Mouse (Mus musculus): ENCODE measurements around the gene Gnb1l.
A peak's percentile ranks its signal among the peaks of the same experiment; 100 is the strongest.
"Not testable (repeated sequence)": the region's sequence is repeated elsewhere in the genome, so short reads cannot be mapped to it uniquely, and the experiment has no call there.

Gene Gnb1l

GRCm38 (mm10) chr16:18483839-18484238, 14.7 kb upstream of the Gnb1l start:
- no peak for DNase-seq (ENCODE audit: low spot score)

- no peak for DNase-seq (ENCODE audit: low spot score)
These were observed 14.1 kb upstream of the Gnb1l start for GRCm38 (mm10) chr16:18484386-18484785.

GRCm38 (mm10) chr16:18484794-18485435, 13.6 kb upstream of the Gnb1l start:
- DNase-seq (ENCODE audit: low spot score), result no peak

GRCm38 (mm10) chr16:18486126-18486525, 12.4 kb upstream of the Gnb1l start:
- no peak for DNase-seq (ENCODE audit: low spot score)

- no peak for DNase-seq (ENCODE audit: low spot score)
These were observed 8.2 kb upstream of the Gnb1l start for GRCm38 (mm10) chr16:18490281-18490680.

- no peak for DNase-seq (ENCODE audit: low spot score)
These were observed 7.6 kb upstream of the Gnb1l start for GRCm38 (mm10) chr16:18490894-18491293.

- no peak for DNase-seq (ENCODE audit: low spot score)
These were observed 523 bp upstream of the Gnb1l start for GRCm38 (mm10) chr16:18497865-18498515.

- peak; percentile 23 for DNase-seq (ENCODE audit: low spot score)
These were observed 483 bp downstream of the Gnb1l start for GRCm38 (mm10) chr16:18498996-18499395.

- no peak for DNase-seq (ENCODE audit: low spot score)
These were observed 3.0 kb downstream of the Gnb1l start for GRCm38 (mm10) chr16:18501531-18501930.

GRCm38 (mm10) chr16:18503566-18504342, 5.2 kb downstream of the Gnb1l start:
- no peak for DNase-seq (ENCODE audit: low spot score)

- no peak for DNase-seq (ENCODE audit: low spot score)
These were observed 8.1 kb downstream of the Gnb1l start for GRCm38 (mm10) chr16:18506524-18507199.

GRCm38 (mm10) chr16:18507200-18507549, 8.7 kb downstream of the Gnb1l start:
- DNase-seq (ENCODE audit: low spot score), result no peak

- DNase-seq (ENCODE audit: low spot score), result no peak
These were observed 13.2 kb downstream of the Gnb1l start for GRCm38 (mm10) chr16:18511741-18512140.

- no peak for DNase-seq (ENCODE audit: low spot score)
These were observed 15.0 kb downstream of the Gnb1l start for GRCm38 (mm10) chr16:18513508-18513907.

- no peak for DNase-seq (ENCODE audit: low spot score)
These were observed 19.6 kb downstream of the Gnb1l start for GRCm38 (mm10) chr16:18518091-18518490.

GRCm38 (mm10) chr16:18523563-18524245, 25.2 kb downstream of the Gnb1l start:
- no peak for DNase-seq (ENCODE audit: low spot score)

GRCm38 (mm10) chr16:18528656-18529055, 30.1 kb downstream of the Gnb1l start:
- no peak for DNase-seq (ENCODE audit: low spot score)

GRCm38 (mm10) chr16:18533061-18533460, 34.5 kb downstream of the Gnb1l start:
- DNase-seq (ENCODE audit: low spot score), result not testable (repeated sequence)

GRCm38 (mm10) chr16:18537407-18537990, 39.0 kb downstream of the Gnb1l start:
- no peak for DNase-seq (ENCODE audit: low spot score)

- DNase-seq (ENCODE audit: low spot score), result no peak
These were observed 40.8 kb downstream of the Gnb1l start for GRCm38 (mm10) chr16:18539281-18539680.

- DNase-seq (ENCODE audit: low spot score), result no peak
These were observed 44.8 kb downstream of the Gnb1l start for GRCm38 (mm10) chr16:18543151-18543829.

Data from ovary, postnatal 10 days (tissue).